Mouse (Mus musculus) thymus, adult 18-20 months (tissue): ENCODE measurements around the gene Pdlim5.

ENCODE experiments used
- DNase-seq, 2 experiments: peaks; one replicate each; pipeline ENCODE4 v3.0.0; 2022; ENCODE audit warnings: mixed read lengths in 2 of 2

Gene Pdlim5

GRCm38 (mm10) chr3:142333458-142333857 lies 62.0 kb downstream of the Pdlim5 start:
- no peak for DNase-seq

- DNase-seq: no peak
Observed at GRCm38 (mm10) chr3:142332716-142333115, 62.8 kb downstream of the Pdlim5 start.

GRCm38 (mm10) chr3:142331872-142332554 lies 63.5 kb downstream of the Pdlim5 start:
- no peak for DNase-seq

- no peak for DNase-seq
Observed at GRCm38 (mm10) chr3:142330425-142330824, 65.1 kb downstream of the Pdlim5 start.

GRCm38 (mm10) chr3:142323592-142323991 lies 71.9 kb downstream of the Pdlim5 start:
- no peak for DNase-seq

- no peak for DNase-seq
Observed at GRCm38 (mm10) chr3:142321930-142322329, 73.6 kb downstream of the Pdlim5 start.

- DNase-seq: no peak
Observed at GRCm38 (mm10) chr3:142318147-142318546, 77.3 kb downstream of the Pdlim5 start.

GRCm38 (mm10) chr3:142316138-142316740 lies 79.3 kb downstream of the Pdlim5 start:
- DNase-seq: no peak

- no peak for DNase-seq
Observed at GRCm38 (mm10) chr3:142311075-142311474, 84.4 kb downstream of the Pdlim5 start.

GRCm38 (mm10) chr3:142310446-142310845 lies 85.0 kb downstream of the Pdlim5 start:
- DNase-seq: no peak

GRCm38 (mm10) chr3:142295287-142295676 lies 100.2 kb downstream of the Pdlim5 start:
- no peak for DNase-seq

GRCm38 (mm10) chr3:142294616-142295286 lies 100.7 kb downstream of the Pdlim5 start:
- no peak for DNase-seq

- no peak for DNase-seq
Observed at GRCm38 (mm10) chr3:142293561-142293960, 101.9 kb downstream of the Pdlim5 start.

- DNase-seq: peak; percentile 24 to 36
Observed at GRCm38 (mm10) chr3:142282706-142283105, 112.8 kb downstream of the Pdlim5 start.

GRCm38 (mm10) chr3:142281656-142282055 lies 113.8 kb downstream of the Pdlim5 start:
- no peak for DNase-seq

- DNase-seq: peak; percentile 25 to 47
Observed at GRCm38 (mm10) chr3:142281093-142281445, 114.4 kb downstream of the Pdlim5 start.

- no peak for DNase-seq
Observed at GRCm38 (mm10) chr3:142280366-142281092, 115.0 kb downstream of the Pdlim5 start.

GRCm38 (mm10) chr3:142279011-142279410 lies 116.5 kb downstream of the Pdlim5 start:
- DNase-seq: no peak

GRCm38 (mm10) chr3:142276506-142276905 lies 119.0 kb downstream of the Pdlim5 start:
- DNase-seq: no peak

- DNase-seq: no peak
Observed at GRCm38 (mm10) chr3:142274993-142275392, 120.5 kb downstream of the Pdlim5 start.

GRCm38 (mm10) chr3:142274451-142274850 lies 121.0 kb downstream of the Pdlim5 start:
- DNase-seq: no peak

GRCm38 (mm10) chr3:142273265-142273664 lies 122.2 kb downstream of the Pdlim5 start:
- DNase-seq: no peak

- DNase-seq: no peak
Observed at GRCm38 (mm10) chr3:142256371-142256770, 139.1 kb downstream of the Pdlim5 start.
